Mouse (Mus musculus): ENCODE measurements around the gene Nlrp5. TPM values are rescaled to one million over a fixed set of nuclear protein-coding genes. Genes with fewer than 3 reads are reported as not detected.
"Not testable (repeated sequence)": the region's sequence is repeated elsewhere in the genome, so short reads cannot be mapped to it uniquely, and the experiment has no call there.

Nlrp5 gene
- total RNA-seq (2021), result under 1 TPM in 1 of 2 experiments, not detected in 1; 0.13 TPM

DNA sequence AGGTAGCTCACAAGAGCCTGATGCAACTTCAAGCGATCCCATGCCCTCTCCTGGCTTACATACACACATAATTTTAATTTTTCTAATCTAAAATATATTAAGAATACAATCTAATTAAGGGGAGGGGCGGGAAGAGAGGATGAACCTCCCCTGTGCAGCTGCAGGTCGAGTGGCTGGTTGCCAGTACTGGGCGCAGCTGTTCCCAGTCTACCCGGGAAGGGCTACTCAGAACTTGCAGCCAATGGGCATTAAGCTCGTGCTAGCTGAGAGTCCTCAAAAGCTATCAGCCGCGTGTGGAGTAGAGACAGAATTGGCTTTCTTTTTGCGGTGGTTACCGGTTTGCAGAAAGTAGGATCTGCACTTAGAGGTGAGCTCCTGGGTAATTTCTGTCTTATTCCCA is at the start of gene Nlrp5:
Nlrp5 (plus strand) TSS at position 301 of the 400 bp plus-strand sequence.
- intact Hi-C loops (cut with DNase I), result no loop called here
- DNase-seq (ENCODE audit: low spot score), result no peak

DNA sequence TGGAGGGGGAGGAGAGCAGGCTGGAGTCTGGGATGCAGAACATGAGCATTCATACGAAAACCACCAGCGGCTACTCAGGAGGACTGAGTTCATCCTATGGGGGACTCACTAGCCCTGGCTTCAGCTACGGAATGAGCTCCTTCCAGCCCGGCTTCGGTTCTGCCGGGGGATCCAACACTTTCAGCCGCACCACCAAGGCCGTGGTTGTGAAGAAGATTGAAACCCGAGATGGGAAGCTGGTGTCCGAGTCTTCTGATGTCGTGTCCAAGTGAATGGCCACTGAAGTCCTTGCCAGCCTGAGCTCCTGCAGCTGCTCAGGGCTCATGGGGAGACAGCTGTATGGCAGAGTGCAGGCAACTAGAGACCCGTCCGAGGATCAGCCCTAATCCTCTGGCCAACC is 27.4 kb upstream of the Nlrp5 start:
- DNase-seq (ENCODE audit: low spot score); intact Hi-C loops (cut with DNase I): not testable (repeated sequence)

DNA sequence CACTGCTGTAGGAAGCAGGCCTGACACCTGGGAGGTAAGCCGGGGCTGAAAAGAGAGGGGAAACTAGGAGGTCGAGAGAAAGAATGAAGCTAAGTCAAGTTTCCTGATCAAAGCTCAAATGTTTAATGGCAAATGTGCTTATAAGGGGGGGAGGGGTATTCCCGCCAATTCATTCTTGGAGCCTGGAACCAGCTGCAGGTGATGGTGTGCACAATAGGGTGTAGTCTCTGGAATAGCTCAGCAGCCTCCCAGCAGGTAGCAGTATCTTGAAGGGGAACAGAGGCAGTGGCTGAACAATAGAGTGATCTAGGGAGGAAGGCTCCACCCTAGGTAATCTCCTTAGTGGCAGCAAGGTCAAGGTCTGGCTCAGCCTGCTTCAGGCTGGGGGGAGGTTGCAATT is 84.5 kb downstream of the Nlrp5 start:
- intact Hi-C loops (cut with DNase I); DNase-seq (ENCODE audit: low spot score): not testable (repeated sequence)

DNA sequence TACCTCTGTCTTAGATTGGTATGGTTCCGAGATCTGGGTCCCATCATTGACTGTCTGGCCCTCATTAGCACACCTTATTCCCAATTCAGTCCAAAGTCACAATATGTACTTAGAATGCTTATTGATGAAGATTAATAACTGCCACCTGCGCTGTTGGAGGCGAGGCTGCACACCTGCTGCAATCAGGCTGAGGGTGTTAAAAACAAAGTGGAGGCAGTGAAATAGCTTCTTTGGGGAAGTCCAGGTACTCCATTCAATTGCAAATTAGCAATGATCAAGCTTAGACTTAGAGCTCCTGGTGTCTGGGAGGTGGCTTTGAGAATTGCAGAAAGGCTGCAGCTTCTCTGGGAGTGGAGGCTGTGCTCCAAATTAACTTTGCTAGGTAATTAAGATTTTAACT is 85.1 kb downstream of the Nlrp5 start:
- intact Hi-C loops (cut with DNase I); DNase-seq (ENCODE audit: low spot score): not testable (repeated sequence)

DNA sequence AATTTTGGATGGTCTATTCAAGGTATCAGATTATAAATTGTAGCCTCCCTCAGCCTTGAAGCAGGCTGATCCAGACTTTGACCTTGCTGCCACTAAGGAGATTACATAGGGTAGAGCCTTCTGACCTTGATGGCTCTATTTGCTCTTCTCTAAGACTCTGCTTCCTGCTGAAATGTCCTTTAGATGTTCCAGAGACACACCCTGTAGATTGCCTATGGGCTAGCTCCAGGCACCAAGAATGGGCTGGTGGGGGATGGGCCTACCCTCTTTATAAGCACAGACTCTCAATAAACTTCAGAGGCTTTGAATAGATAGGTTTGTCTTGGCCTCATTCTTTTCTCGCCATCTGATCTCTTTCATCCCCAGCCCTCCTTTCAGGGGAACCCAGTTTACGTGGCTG is 87.2 kb downstream of the Nlrp5 start:
- intact Hi-C loops (cut with DNase I); DNase-seq (ENCODE audit: low spot score): not testable (repeated sequence)

Small RNAs within 50 kb of the gene (microRNA-seq; reads per million reads assigned to microRNA genes)
- gene Gm25196, result not detected

Other genes starting within 250 kb of the Nlrp5 start
- gene Gm10662, start 241.4 kb upstream of the Nlrp5 start, total RNA-seq (2021), result not detected
- gene Vmn1r165, start 168.6 kb upstream of the Nlrp5 start, total RNA-seq (2021), result not detected
- gene Vmn1r166, start 134.2 kb upstream of the Nlrp5 start, total RNA-seq (2021), result not detected
- gene Gm6902, start 107.0 kb upstream of the Nlrp5 start, total RNA-seq (2021), result not detected
- not detected for gene Nlrp4e, start 84.7 kb upstream of the Nlrp5 start, total RNA-seq (2021)
- gene Vmn1r167, start 121.3 kb downstream of the Nlrp5 start, total RNA-seq (2021), result not detected
- gene Vmn1r168, start 153.8 kb downstream of the Nlrp5 start, total RNA-seq (2021), result not detected
- gene Vmn1r169, start 189.6 kb downstream of the Nlrp5 start, total RNA-seq (2021), result not detected
- not detected for gene Vmn1r170, start 220.3 kb downstream of the Nlrp5 start, total RNA-seq (2021)
- gene Vmn1r171, start 244.8 kb downstream of the Nlrp5 start, total RNA-seq (2021), result not detected

Measured in heart, postnatal 25 days (tissue).